Mouse (Mus musculus): Measurements from ENCODE around the gene Samd14. TPM values are rescaled to one million over a fixed set of nuclear protein-coding genes. Genes with fewer than 3 reads are reported as not detected.

The Samd14 gene
- polyA plus RNA-seq (2017; shearing (Covaris generic)) = under 1 TPM; 0.20 to 0.44 TPM

GRCm38 (mm10) chr11:95009629-95010014 is at the start of gene Samd14:
TSS of gene Samd14 (plus strand) at chr11:95009879.

GRCm38 (mm10) chr11:94967419-94967818 is 42.3 kb upstream of the Samd14 start, which contains the start of gene Hils1:
TSS of gene Hils1 (plus strand) at chr11:94967593.

GRCm38 (mm10) chr11:94976199-94976598 is 33.5 kb upstream of the Samd14 start, which contains the start of gene Sgca:
TSS of gene Sgca (minus strand) at chr11:94976327.

DNA sequence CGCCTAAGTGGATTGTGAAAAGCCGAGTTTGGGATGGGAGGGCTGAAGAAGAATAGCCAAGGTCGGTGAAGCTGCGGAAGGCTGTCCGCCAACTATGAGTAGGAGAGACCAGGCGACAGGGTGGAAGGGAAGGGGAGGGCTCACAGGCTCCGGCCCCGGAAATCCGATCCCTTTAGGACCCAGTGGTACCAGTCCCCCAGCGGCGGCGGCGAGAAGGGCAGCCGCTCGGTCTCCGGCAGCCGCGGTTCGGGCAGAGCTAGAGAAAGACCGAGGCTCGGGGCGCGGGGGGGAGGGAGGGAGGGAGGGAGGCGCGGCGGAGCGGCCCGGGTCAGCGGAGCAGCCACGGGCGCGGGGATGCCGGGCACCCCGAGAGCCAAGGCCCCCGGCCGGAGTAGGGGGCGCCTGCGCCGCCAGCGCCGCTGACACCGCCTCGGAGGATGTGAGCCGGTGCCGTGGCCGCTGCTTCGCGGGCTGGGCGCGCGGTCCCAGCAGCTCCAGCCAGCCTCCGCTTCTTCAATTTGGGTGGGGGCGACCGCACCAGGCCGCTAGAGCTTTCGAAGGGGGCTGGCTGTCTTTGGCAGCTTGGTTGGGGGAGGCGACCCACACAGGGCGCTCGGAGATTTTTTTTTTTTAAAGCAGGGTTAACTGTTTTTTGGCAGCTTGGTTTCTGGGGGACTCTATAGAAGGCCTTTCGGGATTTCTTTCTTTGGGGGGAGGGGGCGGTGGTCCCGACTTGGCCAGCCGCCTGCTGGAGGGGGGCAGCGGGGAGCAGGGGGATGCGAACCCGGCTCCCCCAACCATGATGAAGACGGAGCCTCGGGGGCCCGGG is 18.7 kb upstream of the Samd14 start, which contains the start of gene Ppp1r9b:
Gene Ppp1r9b (plus strand): TSS at position 287 of the 829 bp plus-strand sequence.

DNA sequence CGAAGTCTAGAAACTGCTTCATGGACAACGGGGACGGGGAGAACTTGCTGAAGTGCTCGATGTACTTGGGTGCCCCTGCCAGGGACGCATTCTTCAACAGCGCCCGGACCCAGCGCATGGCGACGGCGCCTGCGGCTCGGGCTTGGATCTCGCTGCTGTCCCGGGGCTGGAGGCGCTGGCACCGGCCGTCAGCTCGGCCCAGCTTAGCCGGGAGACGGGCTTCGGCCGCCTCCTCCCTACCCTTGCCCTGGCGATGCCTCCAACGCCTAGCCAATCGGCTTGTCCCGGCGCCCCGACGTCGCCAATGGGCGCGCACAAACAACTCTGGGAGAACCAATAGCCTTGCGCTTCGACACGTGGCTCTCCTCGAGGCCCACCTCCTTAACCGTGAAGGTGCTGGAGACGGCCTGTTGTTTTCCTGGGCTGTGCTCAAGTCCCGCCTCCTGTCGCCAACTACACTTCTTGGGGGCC is 31.5 kb downstream of the Samd14 start, which contains the start of gene Pdk2:
Gene Pdk2 (minus strand): TSS at position 216 of the 471 bp plus-strand sequence.

Other genes with a start within 250 kb of the Samd14 start
- under 1 TPM in 1 of 2 experiments, not detected in 1; 0.33 TPM for gene Tmem92, start 227.2 kb upstream of the Samd14 start, polyA plus RNA-seq (2017; shearing (Covaris generic))
- gene Col1a1, start 73.7 kb upstream of the Samd14 start, polyA plus RNA-seq (2017; shearing (Covaris generic)) = under 1 TPM; 0.51 to 0.80 TPM
- not detected for gene Hils1, start 42.3 kb upstream of the Samd14 start, polyA plus RNA-seq (2017; shearing (Covaris generic))
- gene Sgca, start 33.6 kb upstream of the Samd14 start, polyA plus RNA-seq (2017; shearing (Covaris generic)) = not detected
- gene Ppp1r9b, start 18.8 kb upstream of the Samd14 start, polyA plus RNA-seq (2017; shearing (Covaris generic)) = 10 to 100 TPM; 22.0 to 38.5 TPM
- 10 to 100 TPM; 10.5 to 15.3 TPM for gene Pdk2, start 31.5 kb downstream of the Samd14 start, polyA plus RNA-seq (2017; shearing (Covaris generic))
- 1 to 10 TPM; 1.4 to 2.1 TPM for gene Itga3, start 66.9 kb downstream of the Samd14 start, polyA plus RNA-seq (2017; shearing (Covaris generic))
- under 1 TPM in 1 of 2 experiments, not detected in 1; 0.06 TPM for gene Dlx3, start 110.2 kb downstream of the Samd14 start, polyA plus RNA-seq (2017; shearing (Covaris generic))
- under 1 TPM in 1 of 2 experiments, not detected in 1; 0.55 TPM for gene Dlx4, start 136.4 kb downstream of the Samd14 start, polyA plus RNA-seq (2017; shearing (Covaris generic))

All from activated CD4-positive, CD25-positive, alpha-beta regulatory T cell (primary cell).